Mouse (Mus musculus) midbrain, postnatal 0 days (tissue): ENCODE measurements at regions not wholly inside any gene's neighbourhood (a gene's known extent, or its start where the extent isn't known, plus 50 kb on each side); places are given as distances from the start of the nearest gene placed in this dataset.

Experiments used
- ATAC-seq: fragments of 200-750 bp; cut with Nextera tagmentation; 2 replicates; pipeline ENCODE4 v1.8.0; 2017; ENCODE audit warnings: moderate number of reproducible peaks, mild to moderate bottlenecking, moderate TSS enrichment, moderate library complexity; ENCODE audit not compliant: low FRiP score
- DNase-seq: peaks from one replicate; pipeline ENCODE4 v3.0.0-alpha.2; 2015; ENCODE audit warnings: low spot score
- H3K27ac ChIP-seq: fragments of 300-500 bp; sonication (generic); 2 replicates; pipeline ENCODE4 v1.5.1; 2014; ENCODE audit warnings: low read depth, mild to moderate bottlenecking, low read length, mixed read lengths
- H3K27me3 ChIP-seq: fragments of 300-500 bp; sonication (generic); 2 replicates; pipeline ENCODE4 v1.6.1; 2014; ENCODE audit warnings: low read length, control low read depth, mixed read lengths; ENCODE audit not compliant: insufficient read depth
- H3K36me3 ChIP-seq: fragments of 300-500 bp; sonication (generic); 2 replicates; pipeline ENCODE4 v1.6.1; 2014; ENCODE audit warnings: low read length, control low read depth, mixed read lengths; ENCODE audit not compliant: insufficient read depth
- H3K4me1 ChIP-seq: fragments of 300-500 bp; sonication (generic); 2 replicates; pipeline ENCODE4 v1.6.1; 2014; ENCODE audit warnings: mild to moderate bottlenecking, control low read depth, antibody characterized with exemption, low read length, mixed read lengths; ENCODE audit not compliant: insufficient read depth
- H3K4me2 ChIP-seq: fragments of 300-500 bp; sonication (generic); 2 replicates; pipeline ENCODE4 v1.6.1; 2014; ENCODE audit warnings: low read depth, mild to moderate bottlenecking, low read length, mixed read lengths; ENCODE audit not compliant: poor library complexity, severe bottlenecking
- H3K4me3 ChIP-seq: fragments of 300-500 bp; sonication (generic); 2 replicates; pipeline ENCODE4 v1.5.1; 2014; ENCODE audit warnings: low read depth, mild to moderate bottlenecking, low read length, moderate library complexity
- H3K9ac ChIP-seq: fragments of 300-500 bp; sonication (generic); replicated peaks from 2 replicates; pipeline ENCODE4 v1.6.1; 2014; ENCODE audit warnings: mild to moderate bottlenecking, low read length, moderate library complexity, mixed read lengths; ENCODE audit not compliant: poor library complexity, severe bottlenecking
- H3K9me3 ChIP-seq: fragments of 300-500 bp; sonication (generic); 2 replicates; pipeline ENCODE4 v1.6.1; 2016; ENCODE audit warnings: low read length, control low read depth
- CTCF ChIP-seq: IDR thresholded peaks from 2 replicates; pipeline ENCODE4 v1.5.1; 2016; ENCODE audit warnings: antibody characterized with exemption, mild to moderate bottlenecking
- WGBS: fragments of 180-500 bp; shearing (Covaris S2); extraction: QIAGEN DNeasy Blood & Tissue Kit; methylation state at CpG from one replicate; pipeline ENCODE4 v1.1.7; 2014; 5-methylcytosine and 5-hydroxymethylcytosine counted together

GRCm38 (mm10) chr17:88858666-88859065 is 66.9 kb upstream of the Lhcgr start:
- 61% methylated on average over 4 of the region's 4 CpGs for WGBS
- DNase-seq: peak; percentile 51

GRCm38 (mm10) chr17:88847255-88847654 is 55.5 kb upstream of the Lhcgr start:
- Histone ChIP-seq H3K4me1 (peaks cover 5% of the 10 kb centered on the region), H3K4me3 (no peak overlapping the region), H3K36me3 (no peaks in the 10 kb centered on the region), H3K27ac (no peak overlapping the region), H3K9me3 (no peaks in the 10 kb centered on the region), H3K4me2 (no peak overlapping the region), H3K27me3 (no peaks in the 10 kb centered on the region), H3K9ac (no peak overlapping the region)
- WGBS: 29% methylated on average over 2 of the region's 2 CpGs
- DNase-seq: peak; percentile 21
- no peak for TF ChIP-seq CTCF
- ATAC-seq: no peak

More at GRCm38 (mm10) chr17:88858666-88859065, 66.9 kb upstream of the Lhcgr start:
- no peak overlapping the region for H3K27ac ChIP-seq
- ATAC-seq: no peak
- H3K4me1 ChIP-seq: no peaks in the 10 kb centered on the region
- H3K9ac ChIP-seq: no peak overlapping the region
- no peak overlapping the region for H3K4me3 ChIP-seq
- no peak for TF ChIP-seq CTCF
- H3K36me3 ChIP-seq: no peaks in the 10 kb centered on the region
- H3K27me3 ChIP-seq: no peaks in the 10 kb centered on the region
- no peak overlapping the region for H3K4me2 ChIP-seq
- H3K9me3 ChIP-seq: no peaks in the 10 kb centered on the region

- Histone ChIP-seq H3K27ac (no peak overlapping the region), H3K36me3 (no peaks in the 10 kb centered on the region), H3K9me3 (no peaks in the 10 kb centered on the region), H3K9ac (no peak overlapping the region), H3K4me3 (no peak overlapping the region), H3K4me2 (no peak overlapping the region), H3K27me3 (no peaks in the 10 kb centered on the region), H3K4me1 (peaks cover 5% of the 10 kb centered on the region)
- ATAC-seq: 0 out of 2 replicates have a peak, but pooled peaks have one; percentile 13
- TF ChIP-seq CTCF: no peak
- no peak for DNase-seq
- 51% methylated on average over 7 of the region's 7 CpGs for WGBS
These were observed 53.5 kb upstream of the Lhcgr start for GRCm38 (mm10) chr17:88845278-88845677.
